Mouse (Mus musculus) urinary bladder, postnatal 14 days (tissue): ENCODE results near the gene Sdhaf2.
"Not testable (repeated sequence)": the region's sequence is repeated elsewhere in the genome, so short reads cannot be mapped to it uniquely, and the experiment has no call there.

Experiments used
- DNase-seq: peaks from one replicate; pipeline ENCODE4 v3.0.0; 2021; ENCODE audit warnings: low spot score

Sdhaf2 gene

DNA sequence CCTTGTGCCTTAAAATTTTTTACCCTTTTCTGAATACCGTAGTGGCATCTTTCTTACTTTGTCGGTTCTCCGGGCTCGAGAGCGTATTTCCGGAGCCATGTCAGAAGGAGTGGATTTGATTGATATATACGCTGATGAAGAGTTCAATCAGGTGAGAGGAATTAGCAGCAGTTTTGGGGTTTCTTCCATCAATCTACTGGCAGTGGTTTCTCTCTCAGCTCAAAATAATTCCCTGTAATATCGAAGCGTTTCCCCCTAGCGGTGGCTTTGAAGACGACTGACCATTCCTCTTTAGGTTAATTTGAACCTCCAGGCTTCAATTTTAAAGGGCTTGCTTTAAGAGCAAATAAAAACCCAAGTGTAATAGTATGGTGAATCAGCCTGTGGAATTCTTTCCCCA, at the start of gene Sdhaf2:
TSS of gene Sdhaf2 (minus strand) at position 233 of the 400 bp plus-strand sequence.
- peak; percentile 22 for DNase-seq

DNA sequence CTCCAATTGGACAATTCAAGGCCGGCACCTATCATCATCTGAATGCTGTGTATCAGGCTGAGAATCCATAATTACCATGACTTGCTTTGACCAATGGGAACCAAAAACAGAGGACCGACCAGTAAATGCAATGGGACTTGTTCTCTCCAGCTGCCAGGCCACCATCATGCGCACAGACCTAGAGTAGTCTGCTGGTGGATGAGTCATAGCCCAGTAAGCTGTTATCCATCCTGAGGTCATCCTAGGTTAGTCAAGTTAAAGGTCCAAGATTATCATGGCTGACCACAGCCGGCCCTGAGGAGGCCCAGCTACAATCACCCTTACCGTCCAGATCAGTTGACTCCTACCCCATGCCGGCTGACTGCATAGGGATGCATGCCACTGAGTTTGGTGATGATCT, 43.7 kb upstream of the Sdhaf2 start:
- DNase-seq: no peak

DNA sequence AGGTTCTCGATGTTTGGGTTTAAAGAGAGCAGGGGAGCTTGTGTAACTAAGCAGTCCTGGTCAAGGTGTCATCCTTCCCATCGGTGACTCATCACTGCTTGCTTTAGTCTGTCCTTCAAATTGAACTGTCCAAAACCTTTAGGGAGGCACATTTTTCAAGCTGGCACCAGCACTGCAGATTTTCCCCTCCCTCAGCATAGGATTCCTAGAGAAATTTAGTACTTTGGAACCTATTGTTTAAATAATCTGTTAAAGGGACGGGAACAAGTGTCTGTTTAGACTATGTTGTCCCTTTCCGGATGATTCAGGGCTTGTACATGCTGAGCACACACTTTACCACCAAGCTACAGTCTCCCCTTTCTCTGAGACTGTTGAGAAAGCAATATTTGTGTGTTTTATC, 39.3 kb upstream of the Sdhaf2 start:
- no peak for DNase-seq

DNA sequence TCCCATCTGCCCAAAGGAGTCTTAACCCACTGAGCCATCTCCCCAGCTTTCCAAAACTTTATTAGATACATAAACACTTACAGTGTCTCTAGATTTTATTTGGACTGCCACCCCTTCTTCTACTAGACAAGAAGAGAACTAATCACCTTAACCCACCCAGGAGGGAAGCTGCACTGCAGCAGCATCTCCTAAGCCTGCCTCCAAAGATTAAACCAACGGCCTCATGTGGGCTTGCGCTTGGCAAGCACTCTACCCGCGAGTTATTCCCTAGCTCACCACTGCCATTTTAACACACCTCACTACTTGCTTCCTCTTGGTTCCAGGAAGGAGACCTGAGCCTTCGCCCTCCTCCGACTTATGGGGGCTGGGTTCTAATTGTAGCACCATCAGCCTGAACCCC, 38.3 kb upstream of the Sdhaf2 start:
- no peak for DNase-seq

DNA sequence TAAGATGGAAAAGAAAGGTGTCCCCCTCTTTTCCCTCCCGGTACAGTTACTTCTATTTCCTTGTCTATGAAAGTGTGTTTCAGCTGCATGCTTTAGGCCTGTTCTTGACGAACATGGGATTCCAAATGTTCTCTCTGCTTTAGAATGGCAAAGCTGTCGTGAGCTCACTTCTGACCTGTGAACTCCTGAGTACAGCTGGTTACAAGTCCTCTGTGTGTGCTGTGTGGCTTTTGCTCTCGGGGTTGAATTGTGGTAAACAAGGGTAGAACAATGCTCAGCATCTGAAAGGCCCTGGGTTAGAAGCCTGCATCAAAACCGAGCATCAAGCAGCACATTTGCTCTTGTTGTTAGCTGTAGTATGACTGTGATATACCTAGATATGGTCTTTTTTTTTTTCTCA, 36.4 kb upstream of the Sdhaf2 start:
- DNase-seq: no peak

DNA sequence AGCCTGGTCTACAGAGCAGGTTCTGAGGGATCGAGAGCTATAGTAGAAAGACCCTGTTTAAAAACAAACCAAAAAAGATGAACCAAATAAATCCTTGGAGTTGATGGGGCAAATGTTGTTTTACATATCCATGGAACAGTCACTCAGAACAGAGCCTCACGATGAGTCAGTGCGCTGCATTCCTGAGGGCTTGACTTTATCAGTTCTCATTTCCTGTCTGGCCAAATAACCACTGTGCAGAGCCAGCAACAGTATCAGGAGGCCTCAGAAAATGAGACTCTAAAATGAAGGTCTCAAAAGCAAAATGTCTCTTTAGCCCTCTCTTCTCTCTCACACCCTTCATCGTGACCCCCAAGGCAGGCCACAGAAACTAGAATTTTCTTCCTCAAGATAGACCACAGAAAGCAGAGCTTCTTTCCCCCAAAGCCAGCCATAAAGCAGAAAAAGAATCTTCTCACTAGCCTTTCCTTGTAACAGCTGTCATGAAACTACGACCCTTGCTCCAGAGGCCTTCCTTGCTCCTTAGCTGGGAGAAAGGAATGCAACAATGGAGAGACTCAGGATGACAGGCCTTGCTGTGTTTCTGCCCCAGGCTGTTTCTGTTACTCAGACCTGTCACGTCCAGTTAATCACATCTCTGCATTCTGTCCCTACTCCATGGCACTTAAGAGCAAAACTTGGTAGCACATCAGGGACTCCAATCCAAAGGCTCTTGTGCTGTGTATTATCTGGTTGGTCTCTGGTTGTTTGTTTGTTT, 35.8 kb upstream of the Sdhaf2 start:
- peak; percentile 46 for DNase-seq

DNA sequence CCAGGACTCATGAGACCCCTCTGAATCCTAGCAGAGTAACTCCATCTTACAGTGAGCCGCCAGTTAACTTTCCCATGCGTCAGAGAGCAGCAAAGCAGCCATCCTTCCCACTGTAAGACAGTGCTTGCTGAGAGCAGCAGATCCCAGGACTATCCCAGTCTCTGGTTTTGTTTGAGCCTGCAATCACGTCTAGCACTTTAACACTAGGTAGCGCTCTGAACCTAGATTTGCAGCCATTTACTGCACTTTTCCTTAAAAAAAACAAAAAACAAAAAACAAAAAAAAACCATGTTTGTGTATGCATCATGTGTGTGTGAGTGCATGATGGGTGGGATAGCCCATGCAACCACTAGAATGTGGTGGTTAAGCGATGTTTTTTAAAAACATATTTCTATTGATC, 34.2 kb upstream of the Sdhaf2 start:
- DNase-seq: no peak

DNA sequence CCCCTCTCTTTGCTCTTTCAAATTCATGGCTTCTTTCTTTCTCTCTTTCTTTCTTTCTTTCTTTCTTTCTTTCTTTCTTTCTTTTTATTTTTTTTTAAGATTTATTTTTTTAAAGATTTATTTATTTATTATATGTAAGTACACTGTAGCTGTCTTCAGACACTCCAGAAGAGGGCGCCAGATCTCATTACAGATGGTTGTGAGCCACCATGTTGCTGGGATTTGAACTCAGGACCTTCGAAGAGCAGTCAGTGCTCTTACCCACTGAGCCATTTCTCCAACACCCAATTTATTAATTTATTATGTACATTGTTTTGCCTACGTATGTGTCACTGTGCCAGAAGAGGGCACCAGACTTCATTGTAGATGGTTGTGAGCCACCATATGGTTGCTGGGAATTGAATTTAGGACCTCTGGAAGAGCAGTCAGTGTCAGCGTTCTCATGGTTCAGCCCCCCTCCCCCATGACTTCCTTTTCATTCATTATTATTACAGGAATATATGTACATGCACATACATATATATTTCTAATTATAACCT, 32.0 kb upstream of the Sdhaf2 start:
- not testable (repeated sequence) for DNase-seq

DNA sequence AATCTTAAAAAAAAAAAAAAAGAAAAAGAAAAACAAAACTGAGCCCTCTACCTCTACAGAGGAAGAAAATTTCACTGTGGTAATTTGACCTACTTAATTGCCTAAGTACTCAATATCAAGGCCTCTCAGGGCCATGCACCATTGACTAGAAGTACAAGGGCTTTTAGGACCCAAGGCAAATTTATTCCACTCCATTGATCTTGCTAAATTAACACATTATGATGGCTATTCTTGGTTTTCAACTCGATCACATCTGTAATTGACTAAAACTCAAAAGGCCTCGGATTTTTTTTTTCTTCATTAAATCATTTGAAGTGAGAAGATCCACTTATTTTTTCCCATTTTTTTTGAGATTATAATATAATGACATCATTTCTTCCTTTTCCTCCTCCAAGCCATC, 31.5 kb upstream of the Sdhaf2 start:
- no peak for DNase-seq

DNA sequence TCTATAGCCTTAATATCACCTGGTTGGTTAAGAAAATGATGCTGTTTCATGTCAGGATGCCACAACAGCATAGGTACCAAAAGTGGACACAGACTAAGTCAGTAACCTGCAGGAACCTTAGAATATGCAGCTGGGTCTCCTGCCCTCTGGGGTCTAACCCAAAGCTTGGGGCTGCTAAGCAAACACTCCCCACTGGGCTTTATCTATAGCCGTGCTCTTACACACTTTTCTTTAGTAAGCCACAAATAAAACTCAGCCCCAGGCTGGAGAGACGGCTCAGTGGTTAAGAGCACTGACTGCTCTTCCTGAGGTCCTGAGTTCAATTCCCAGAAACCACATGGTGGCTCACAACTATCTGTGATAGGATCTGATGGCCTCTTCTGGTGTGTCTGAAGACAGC, 31.1 kb upstream of the Sdhaf2 start:
- DNase-seq: no peak

DNA sequence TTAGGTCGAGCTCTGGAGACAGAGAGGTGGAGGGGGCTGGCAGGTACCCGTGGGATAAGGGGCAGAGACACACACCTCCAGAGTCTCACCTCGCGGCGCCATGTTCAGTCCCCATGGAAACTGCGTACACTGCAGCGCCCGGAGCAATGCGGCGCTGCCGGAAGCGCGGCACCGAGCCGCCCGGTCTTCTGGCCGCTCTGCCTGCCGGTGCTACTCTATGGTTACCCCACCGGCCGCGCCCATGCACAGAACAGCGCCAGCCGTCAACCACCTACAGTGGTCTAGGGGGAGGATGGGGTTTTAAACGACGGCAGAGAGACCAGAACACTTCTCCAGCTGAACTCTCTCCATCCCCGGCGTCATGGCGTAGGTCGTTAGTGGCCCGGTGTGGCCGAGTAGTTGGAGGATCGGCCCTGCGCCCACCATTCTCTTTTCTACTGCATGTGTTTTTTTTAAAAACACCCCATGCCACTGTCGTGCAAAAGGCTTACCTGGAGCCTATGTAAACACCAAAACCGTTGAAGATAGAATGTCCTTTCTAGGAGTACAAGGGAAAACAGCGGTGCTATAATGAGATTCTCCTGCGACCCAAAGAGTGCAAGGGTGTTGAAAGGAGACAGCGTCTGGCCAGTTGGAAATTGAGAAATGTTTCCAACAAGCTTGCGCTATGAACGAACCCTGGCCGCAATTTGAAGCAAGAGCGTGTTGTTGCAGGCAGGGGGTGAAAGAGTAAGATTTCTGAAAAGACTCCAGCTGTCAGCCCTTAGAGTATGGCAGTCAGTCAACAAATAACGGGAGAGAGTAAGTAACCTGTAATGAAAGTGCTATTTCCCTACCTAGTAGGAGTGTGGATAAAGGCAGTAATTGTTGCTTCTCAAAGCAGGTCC, 29.9 kb upstream of the Sdhaf2 start, which contains the start of gene Tmem216:
TSS of gene Tmem216 (minus strand) at position 615 of the 887 bp plus-strand sequence.
- peak; percentile 85 for DNase-seq

DNA sequence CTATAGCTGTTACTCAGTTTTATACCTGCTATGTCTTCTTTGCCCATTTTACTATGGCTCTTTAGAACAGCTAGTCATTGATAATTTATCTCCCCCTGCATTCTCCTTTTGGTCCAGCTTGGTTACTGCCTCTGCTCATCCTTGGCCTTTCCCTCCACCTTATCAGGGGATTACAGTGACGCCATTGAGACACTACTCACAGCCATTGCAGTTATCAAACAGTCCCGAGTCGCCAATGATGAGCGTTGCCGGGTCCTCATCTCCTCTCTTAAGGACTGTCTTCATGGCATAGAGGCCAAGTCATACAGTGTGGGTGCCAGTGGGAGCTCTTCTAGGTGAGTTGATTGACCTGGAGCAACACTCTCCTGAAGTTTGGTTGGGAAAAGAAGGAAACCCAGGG, 13.5 kb upstream of the Sdhaf2 start:
- no peak for DNase-seq

DNA sequence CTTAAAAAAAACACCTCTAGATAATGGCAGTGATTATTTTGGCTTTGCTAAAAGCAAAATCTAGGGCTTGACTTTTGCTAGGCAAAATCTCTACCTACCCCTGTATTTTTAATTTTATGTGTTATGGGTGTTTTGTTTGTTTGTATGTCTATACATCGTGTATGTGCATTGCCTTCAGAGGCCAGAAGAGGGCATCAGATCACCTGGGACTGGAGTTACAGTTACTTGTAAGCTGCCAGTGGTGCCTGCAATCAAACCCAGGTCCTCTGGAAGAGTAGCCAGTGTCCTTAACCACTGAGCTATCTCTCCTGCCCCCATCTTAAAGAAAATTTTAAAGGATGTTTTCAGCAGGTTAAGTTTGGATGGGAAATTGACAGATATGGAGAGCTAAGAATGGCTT, 4.1 kb upstream of the Sdhaf2 start:
- DNase-seq: no peak

DNA sequence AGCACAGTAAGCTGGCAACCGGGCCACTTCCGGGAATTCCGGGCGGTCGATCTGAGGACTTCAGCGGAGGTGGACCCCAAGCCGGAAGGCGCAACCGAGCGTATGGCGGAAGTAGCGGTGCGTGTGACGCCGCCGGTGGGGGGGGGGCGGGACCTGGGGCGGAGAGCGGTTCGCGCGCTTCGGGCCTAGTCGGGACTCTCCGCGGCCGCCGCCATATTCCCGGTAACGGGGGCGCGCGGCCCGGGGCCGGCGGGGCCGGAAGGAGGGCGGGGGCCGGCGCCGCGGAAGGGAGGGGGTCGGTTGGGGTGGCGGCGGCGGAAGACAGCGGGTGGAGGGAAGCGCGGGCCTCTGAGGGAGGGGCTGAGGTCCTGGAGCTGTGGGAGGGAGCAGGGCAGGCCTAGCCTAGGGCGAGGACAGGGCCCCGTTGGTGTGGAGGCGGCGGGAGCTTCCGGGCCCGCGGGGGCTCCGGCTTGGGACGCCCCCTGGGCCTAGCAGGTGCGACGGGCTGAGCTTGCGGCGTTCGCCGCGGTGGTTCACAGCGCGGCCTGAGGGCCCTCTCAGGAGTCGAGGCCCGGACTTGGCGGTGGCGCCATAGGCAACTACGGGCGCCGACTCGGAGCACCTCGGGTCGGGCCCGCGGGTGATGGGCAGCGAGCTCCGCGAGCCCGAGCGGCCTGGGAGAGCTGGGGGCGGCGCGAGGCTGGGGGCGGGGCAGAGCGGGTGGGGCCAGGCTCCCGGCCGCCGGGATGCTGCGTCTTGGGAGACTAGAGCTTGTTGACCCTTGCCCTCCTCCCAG, 638 bp downstream of the Sdhaf2 start, which contains the start of gene Cpsf7:
TSS of gene Cpsf7 (plus strand) at position 161 of the 796 bp plus-strand sequence.
- peak; percentile 93 for DNase-seq

DNA sequence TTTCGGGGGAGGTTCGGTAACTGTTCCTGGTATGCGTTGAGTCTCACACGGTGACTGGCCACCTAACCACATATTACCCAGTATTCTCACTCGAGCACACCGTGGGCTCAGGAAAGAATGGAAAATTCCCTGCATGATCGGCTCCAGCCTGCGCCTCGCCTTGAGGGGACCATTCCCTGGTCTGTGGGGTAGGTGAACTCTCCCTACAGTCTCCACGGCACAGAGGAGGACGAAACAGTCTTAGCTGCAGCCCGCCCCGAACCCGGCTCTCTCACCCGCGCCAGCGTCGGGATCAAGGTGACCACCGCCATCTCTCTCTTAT, 1.2 kb downstream of the Sdhaf2 start:
- no peak for DNase-seq

DNA sequence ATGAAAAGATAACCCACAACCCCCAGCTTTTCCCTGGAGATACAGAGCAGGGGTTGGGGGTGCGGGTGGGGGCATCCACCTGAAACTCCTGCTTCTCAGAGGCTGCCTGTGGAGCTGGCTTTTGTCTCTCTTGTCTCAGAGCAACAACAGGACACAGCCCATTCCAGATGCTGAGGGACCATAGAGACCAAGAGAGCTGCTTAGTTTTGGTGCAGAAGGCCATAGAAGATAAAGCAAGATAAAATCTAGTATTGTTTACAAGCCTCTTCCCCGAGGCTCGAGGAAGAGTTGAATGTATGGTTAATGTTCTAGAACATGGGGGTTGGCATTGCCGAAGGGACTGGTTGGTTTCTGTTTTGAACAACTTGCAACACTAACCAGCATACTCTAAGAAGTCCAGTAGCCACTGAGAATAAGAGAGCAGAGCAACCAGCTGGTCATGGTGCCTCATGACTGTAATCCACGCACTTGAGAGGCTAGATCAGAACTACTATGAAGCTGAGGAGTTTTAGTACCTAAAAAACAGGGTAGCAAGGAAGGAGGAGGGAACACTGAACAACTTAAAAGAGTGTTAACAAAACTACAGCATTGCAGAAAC, 2.4 kb downstream of the Sdhaf2 start:
- no peak for DNase-seq

DNA sequence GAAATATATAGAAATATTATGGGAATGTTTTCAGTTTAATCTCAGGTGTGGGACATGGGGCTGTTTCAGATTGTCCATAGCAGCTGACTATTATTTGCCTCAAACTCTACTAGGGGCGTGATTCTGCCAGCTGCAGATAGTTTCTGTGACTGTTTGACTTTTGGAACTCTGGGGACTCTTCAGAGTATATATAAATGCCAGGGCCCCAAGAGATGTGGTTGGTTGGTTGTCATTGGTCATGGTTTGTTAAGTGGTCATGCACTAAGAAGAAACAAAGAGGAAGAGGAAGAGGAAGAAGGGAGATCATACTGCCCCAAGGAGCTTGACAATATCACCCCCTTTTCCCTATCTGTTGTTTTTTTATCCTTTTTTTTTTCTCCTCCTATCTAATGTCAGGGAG, 4.0 kb downstream of the Sdhaf2 start:
- no peak for DNase-seq

DNA sequence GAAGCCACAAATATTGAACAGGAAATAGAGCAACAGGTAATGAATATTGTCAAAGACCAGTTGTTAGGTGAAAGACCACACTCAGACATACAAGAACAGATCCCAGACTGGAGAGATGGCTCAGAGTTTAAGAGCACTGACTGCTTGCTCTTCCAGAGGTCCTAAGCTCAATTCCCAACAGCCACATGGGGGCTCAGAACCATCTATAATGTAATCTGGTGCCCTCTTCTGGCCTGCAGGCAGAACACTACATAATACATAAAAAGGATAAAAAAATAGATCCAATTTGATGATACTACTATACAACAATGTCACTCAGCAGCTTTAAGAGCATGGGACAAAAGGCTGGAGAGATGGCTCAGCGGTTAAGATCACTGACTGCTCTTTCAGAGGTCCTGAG, 5.6 kb downstream of the Sdhaf2 start:
- DNase-seq: no peak

DNA sequence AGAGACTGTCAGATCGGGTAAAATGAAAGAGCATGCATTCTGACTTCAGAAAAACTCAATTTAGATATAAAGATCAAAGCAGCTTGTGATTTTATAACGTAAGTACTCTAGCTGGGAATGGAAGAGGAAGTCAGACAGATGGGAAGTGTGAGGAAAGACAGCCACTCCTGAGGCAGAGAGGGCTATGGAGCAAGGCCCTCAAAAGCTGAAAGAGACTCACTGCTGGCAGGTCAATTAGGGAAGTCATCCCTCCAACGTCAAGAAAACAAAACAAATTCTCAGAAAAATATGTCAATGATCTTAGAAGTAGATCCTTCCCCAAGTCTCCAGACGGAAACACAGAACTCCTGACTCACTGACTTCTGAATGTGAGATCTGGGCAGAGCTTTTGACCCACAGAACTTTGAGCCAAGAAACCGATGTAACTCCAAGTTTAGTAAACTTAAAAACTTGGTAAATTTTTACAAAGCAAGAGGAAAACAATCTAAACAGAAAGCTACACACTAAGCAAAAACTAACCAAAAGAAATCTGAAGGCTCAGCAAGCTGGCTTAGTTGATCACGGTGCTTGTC, 15.1 kb downstream of the Sdhaf2 start:
- DNase-seq: no peak

DNA sequence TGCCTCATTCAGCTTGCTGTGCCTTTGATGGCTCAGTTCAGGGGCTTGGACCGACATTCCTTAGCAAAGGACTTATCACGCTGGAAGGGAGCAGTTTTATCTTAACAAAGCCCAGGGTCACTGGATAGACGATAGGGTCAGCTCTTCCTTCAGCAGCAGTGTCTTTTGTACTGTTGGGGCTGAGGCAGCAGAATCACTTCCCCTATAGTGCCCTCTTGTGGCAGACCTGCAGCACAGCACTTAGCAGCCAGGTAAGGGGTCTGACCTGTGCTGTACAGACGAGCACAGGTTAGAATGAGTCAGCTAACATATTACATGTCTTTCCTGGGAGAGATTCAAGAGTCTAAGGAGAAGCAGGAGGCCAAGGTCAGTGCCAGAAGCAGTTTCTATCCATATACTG, 23.4 kb downstream of the Sdhaf2 start:
- DNase-seq: peak; percentile 21

DNA sequence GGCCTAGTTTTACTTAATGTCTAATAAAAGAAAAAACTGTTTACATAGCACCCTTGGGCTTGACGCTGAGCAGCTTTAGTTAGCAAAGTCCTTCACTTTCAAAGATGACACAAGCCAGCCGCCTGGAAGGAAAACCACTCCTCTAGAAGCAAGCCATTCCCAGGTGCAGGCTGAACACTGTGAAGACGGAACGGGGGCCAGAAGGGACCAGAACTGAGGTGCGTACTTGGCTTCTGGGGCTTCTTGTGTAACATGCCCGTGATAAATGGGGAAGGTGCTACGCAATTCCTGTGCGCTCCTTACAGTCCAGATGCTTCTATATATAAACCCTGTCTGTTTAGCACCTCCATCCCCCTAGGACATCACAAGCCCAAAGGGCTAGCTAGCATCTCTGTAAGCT, 25.4 kb downstream of the Sdhaf2 start:
- DNase-seq: no peak
